Mouse (Mus musculus) naive thymus-derived CD4-positive, alpha-beta T cell, adult 5 months (primary cell): ENCODE measurements around the gene H2afx. TPM values are rescaled to one million over a fixed set of nuclear protein-coding genes. Genes with fewer than 3 reads are reported as not detected.

Experiments
- polyA plus RNA-seq: library from polyadenylated mRNA; unstranded; fragments of 100-300 nt; shearing (Covaris generic); gene quantifications from one replicate; pipeline ENCODE4 v1.2.1, GENCODE M21; 2017

Gene H2afx
- 62.7 TPM for polyA plus RNA-seq

DNA sequence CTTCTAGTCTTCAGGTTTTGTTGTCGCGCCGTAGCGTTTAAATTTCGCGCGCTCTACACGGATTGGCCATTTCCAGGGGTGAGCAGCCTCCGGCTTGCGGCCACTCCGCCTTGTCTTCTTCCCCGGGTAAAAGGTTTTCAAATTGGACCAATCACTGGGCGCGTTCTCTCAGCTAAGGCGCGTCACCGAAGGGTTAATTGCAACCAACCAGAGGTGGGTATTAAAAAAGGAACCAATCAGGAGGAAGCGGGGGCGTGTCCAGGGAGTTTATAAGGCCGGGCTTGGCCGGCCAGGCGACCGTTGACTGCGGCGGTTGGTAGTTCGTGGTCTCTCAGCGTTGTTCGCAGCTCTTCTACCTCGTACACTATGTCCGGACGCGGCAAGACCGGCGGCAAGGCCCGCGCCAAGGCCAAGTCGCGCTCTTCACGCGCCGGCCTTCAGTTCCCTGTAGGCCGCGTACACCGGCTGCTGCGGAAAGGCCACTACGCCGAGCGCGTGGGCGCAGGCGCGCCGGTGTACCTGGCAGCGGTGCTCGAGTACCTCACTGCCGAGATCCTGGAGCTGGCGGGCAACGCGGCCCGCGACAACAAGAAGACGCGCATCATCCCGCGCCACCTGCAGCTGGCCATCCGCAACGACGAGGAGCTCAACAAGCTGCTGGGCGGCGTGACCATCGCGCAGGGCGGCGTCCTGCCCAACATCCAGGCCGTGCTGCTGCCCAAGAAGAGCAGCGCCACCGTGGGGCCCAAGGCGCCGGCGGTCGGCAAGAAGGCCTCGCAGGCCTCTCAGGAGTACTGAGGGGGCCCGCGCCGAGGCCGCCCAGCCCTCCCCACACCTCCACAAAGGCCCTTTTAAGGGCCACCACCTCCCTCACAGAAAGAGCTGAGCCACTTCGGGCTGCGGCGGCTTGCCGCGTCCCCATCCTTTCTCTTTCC is at the start of gene H2afx:
TSS of gene H2afx (plus strand) at position 299 of the 935 bp plus-strand sequence.

DNA sequence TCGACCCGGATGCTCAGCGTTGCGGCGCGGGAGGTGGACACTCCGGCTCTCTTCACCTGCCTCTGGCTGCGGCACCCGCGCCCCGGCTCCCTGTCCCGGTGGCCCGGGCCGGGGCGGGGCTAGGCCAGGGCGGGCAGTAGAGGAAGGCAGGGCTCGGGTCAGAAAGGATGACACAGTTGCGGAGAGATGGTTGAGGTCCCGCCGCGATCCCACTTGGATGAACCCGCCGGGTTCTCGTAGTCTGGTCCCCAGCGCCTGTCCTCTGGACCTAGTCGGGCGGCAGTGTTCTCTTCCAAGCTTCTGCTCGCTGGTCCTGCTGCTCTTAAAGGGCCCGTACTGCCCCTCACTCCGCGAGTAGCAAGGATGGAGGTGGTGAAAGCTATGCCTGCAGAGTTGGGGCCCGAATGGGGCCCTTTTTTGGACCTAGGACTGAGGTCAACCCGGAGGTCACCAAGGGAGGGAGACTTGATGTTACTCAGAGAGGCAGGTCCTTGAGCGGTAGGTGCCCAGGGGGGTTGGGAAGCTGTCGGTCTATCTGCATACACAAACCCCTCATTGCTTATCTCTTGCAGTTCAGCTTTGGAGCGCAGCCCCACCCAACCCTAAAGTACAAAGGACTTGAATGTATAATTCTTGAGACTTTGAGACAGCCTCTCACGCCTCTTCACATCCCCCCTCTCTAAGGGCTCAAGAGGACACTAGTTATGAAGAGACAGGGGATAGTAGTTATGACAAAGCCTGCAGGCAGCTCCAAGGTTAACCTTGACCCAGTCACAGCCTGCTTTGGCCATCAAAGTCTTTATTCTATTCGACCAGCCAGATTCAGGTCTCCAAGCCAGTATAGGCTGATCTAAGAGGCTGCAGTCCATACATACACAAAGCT is 46.2 kb upstream of the H2afx start, which contains the start of gene Abcg4:
TSS of gene Abcg4 (minus strand) at position 540 of the 883 bp plus-strand sequence.

DNA sequence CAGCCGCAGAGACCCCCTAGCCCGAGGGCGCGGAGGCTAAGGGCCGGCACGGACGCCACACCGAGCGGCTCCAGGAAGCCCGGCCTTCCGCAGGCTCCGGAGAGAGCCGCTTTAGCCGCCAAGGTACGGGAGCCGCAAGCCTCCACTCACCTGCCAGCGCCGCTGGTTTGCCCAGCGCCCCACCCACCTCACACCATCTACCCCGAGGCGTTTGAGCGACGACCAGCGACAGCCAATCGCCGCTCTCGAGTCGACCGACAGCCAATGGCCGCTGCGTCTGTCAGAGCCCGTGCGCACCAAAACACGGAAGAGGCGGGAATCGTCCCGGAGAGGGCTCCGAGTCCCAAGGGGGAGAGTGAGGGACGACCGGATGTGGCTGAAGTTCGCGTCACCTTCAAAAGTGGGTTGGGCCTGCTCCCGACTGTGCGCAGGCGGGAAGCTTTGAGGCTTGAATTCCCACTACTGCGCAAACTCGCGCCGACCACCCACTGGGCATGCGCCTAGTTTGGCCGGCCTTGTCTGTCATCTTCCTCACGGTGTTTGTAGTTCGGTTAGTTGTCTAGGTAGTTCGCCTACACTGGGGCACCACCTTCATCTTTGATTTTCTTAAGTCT is 28.9 kb upstream of the H2afx start, which contains the start of gene Hinfp:
TSS of gene Hinfp (minus strand) at position 206 of the 614 bp plus-strand sequence.

DNA sequence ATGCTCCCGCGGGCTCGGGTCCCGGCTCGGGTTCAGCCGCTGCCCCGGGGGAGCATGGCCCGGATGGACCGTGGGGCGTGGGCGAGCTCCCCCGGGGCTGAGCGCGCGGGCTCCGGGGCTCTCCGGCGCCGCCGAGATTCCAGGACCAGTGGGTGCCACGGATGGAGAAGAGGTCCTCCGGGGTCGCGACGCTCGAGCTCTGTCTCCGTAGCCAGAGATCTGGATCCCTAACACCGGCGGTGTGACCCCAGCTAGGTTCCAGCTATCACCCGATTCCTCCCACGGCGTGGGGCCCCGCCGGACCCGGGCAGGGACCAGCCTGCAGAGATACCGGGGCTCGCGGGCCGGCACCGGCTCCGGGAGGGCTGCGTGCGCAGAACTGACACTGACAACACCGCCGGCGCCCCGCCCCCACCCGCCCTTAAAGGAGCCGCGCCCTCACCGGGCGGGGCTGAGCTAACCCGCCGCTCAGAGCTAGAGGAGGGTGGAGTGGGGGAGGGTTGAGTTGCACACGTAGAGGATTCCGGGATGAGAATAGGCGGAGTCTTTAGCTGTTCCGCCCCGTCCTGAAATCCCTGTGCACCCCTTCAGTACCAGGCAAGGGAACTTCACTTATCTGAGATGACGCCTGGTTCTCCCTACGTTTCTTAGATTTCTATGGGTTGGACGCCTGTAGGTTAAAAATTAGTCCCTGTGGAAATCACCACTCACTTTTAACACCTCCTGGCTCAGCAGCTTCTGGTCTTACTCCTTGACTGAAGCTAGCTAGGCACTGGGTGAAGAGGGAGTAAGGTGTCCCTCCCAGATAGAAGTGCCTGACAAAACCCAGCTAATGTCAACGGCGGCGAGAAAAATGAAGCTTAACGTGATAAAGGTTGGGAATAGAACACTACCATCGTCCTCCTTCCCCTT is 14.4 kb upstream of the H2afx start, which contains the start of gene C2cd2l:
TSS of gene C2cd2l (minus strand) at position 399 of the 912 bp plus-strand sequence.

DNA sequence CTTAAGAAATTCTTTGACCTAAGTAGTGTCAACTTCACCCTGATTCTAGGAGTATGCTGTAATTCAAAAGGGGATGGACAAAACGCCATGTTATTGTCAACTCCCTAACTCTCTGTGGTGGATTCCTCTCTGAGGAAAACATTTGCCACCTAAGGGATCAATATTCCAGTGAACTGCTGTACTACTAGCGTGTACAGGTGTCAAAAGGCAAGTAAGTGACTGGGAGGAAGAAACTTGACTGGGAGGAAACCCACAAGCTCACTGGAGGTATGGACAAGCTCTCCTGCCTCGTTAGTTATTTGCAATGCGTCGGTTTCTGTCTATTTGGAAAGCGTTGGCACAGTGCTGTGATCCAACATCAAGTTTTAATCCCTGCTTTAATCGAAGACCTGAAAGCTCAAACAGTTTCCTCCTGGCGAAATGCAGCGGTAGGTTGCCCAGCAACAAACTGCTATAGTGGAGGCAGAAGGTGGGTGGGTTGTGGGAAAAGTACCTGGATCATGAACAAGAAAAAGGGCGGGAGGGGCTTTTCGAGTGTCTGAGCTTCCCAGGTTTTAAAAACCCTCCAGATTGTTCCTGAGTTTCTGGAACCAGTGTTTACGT is 8.6 kb upstream of the H2afx start, which contains the start of gene Dpagt1:
TSS of gene Dpagt1 (plus strand) at position 252 of the 603 bp plus-strand sequence.

DNA sequence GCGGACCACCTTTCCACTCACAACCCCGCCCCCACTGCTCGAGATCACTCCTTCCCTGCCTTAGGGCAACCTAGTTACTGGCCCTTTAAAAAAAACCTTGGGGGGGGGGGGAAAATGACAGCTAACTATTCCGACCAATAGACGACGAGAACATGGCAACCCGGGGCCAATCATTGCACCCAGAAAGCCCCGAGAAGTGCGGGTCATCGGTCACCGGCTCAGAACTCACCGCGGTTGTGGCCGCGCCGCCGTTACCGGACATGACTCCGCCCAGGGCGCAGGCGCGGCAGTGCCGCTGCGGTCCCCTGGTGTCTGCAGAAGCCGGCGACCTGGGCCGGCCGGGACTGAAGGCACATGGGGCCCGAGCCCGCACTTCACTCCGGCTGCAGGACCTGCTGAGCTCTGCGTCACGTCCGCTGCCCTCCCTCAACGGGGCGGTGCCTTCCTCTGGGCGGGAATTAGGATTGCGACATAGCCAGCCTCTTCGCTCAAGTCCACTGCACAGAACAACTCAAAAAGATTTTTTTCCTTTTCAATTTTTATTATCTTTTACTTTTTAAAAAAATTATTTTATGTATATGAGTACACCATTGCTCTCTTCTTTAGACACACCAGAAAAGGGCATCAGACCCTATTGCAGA is 9.4 kb downstream of the H2afx start, which contains the start of gene Hmbs:
TSS of gene Hmbs (minus strand) at position 448 of the 641 bp plus-strand sequence.

DNA sequence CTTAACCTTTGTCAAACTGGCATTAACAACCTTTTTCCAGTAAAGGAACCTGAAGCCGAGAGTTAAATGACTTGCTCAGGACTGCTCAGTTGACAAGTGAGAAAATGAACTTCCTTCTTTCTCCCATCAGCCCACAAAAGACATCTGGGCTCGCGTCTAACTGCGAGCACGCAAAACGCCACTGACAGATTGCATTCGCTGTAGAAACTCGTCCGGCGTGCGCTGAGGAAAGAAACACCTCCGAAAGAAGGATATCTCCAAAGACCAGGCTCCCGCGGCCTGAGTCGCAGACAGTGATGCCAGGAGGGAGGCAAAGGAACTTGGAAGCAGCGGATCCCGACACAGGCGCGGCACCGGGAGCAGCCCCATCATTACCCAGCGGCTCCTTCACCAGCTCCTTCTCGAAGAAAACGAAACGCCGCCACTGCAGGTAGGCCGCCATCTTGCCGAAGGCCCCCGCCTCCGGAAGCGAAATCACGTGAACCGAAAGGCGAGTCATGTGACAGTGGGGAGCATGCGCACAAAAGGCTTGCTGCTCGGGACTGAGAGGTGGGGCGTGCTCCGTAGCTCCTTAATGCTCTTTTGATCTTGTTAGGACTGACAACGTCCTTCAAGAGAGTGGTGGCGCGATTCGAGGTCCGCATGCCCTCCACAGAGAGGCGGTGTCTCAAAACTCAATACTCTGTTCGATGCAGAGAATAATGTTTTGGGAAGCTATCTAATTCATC is 26.9 kb downstream of the H2afx start, which contains the start of gene Vps11:
TSS of gene Vps11 (minus strand) at position 481 of the 728 bp plus-strand sequence.

DNA sequence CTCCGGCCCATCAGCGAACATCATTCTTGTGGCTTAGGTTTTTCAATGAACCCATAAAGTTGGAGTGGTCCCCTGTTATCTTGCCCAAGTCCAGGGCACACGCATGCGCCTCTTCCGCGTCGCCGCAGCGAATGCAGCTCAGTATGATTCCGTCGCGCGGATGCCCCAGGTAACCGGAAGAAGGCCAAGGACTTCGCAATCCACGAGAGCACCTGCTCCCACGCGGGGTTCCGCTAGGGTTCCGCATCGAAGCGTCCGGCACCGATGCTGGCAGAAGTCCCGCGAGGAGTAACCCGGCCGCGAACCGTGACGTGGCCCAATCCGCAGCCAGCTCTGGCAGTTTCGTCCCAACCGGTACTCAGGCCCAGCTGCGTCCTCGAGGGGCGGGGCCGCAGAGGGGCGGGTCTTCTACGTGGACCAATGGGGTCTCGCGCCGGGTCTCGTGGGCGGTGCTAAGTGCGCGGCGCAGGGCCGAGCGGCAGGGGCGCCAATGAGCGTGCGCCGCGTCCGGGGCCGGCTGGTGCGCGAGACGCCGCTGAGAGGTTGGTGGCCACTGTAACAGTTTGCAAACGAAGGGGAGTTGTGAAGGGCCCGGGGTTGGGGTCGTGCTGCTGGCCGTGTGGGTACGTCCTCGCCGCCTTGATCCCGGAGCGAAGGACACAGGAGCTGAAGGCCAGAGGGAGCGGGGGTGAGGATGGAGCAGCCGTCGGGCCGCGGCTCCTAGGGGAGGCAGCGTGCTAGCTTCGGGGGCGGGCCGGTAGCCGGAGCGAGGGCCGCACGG is 44.8 kb downstream of the H2afx start, which contains the start of gene Hyou1:
TSS of gene Hyou1 (plus strand) at position 437 of the 781 bp plus-strand sequence.

Other genes starting within 250 kb of the H2afx start
- not detected for gene Mfrp, start 233.0 kb upstream of the H2afx start, polyA plus RNA-seq
- gene C1qtnf5, start 227.4 kb upstream of the H2afx start, polyA plus RNA-seq: not detected
- not detected for gene Gm49380, start 221.2 kb upstream of the H2afx start, polyA plus RNA-seq
- gene Rnf26, start 221.2 kb upstream of the H2afx start, polyA plus RNA-seq: 20.6 TPM
- 0.70 TPM for gene Mcam, start 200.2 kb upstream of the H2afx start, polyA plus RNA-seq
- gene Cbl, start 100.6 kb upstream of the H2afx start, polyA plus RNA-seq: 46.8 TPM
- not detected for gene Ccdc153, start 94.0 kb upstream of the H2afx start, polyA plus RNA-seq
- gene Pdzd3, start 83.2 kb upstream of the H2afx start, polyA plus RNA-seq: not detected
- gene Nlrx1, start 66.1 kb upstream of the H2afx start, polyA plus RNA-seq: 2.9 TPM
- gene Abcg4, start 46.1 kb upstream of the H2afx start, polyA plus RNA-seq: not detected
- gene Hinfp, start 29.0 kb upstream of the H2afx start, polyA plus RNA-seq: 49.0 TPM
- 19.9 TPM for gene C2cd2l, start 14.4 kb upstream of the H2afx start, polyA plus RNA-seq
- 6.6 TPM for gene Dpagt1, start 8.7 kb upstream of the H2afx start, polyA plus RNA-seq
- 20.3 TPM for gene Hmbs, start 9.5 kb downstream of the H2afx start, polyA plus RNA-seq
- gene Vps11, start 27.0 kb downstream of the H2afx start, polyA plus RNA-seq: 73.9 TPM
- gene Hyou1, start 44.8 kb downstream of the H2afx start, polyA plus RNA-seq: 16.9 TPM
- 15.1 TPM for gene Slc37a4, start 62.2 kb downstream of the H2afx start, polyA plus RNA-seq
- gene Rps25, start 72.4 kb downstream of the H2afx start, polyA plus RNA-seq: 2,678 TPM
- 80.8 TPM for gene Trappc4, start 72.9 kb downstream of the H2afx start, polyA plus RNA-seq
- 39.8 TPM for gene Ccdc84, start 83.9 kb downstream of the H2afx start, polyA plus RNA-seq
- not detected for gene Foxr1, start 106.4 kb downstream of the H2afx start, polyA plus RNA-seq
- gene Upk2, start 120.3 kb downstream of the H2afx start, polyA plus RNA-seq: not detected
- 22.3 TPM for gene Bcl9l, start 148.1 kb downstream of the H2afx start, polyA plus RNA-seq
- 3.2 TPM for gene Cxcr5, start 227.2 kb downstream of the H2afx start, polyA plus RNA-seq